Mouse (Mus musculus): ENCODE data around the gene Smim20. TPM values are rescaled to one million over a fixed set of nuclear protein-coding genes. Genes with fewer than 3 reads are reported as not detected.

Smim20 gene
- polyA plus RNA-seq, 1 experiment from 2014 or later, result 72.6 TPM

DNA sequence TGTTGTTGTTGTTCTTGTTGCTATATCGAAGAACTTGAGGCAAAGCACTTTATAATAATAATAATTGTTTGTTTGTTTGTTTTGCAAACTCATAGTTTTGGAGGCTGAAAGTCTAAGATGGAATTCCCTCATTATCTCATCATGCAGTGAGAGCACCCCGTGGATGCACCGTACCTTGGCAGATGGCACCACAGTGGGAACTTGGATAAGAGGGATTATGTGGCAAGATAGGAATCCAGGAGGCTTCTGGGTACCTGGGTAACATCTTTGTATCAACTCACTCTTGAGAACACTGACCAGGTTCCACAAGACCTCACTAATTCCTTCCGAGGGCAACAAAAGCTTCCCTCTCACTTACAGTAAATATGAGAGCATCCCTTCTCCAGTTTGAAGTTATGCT is 30.1 kb downstream of the Smim20 start:
- Histone ChIP-seq H3K4me1 (0 out of 2 replicates have a peak, but pooled peaks cover 6% of the 10 kb centered on the region), H3K4me3 (no peak overlapping the region), H3K27ac (no peak overlapping the region), H3K36me3 (replicated peaks) (no peaks in the 10 kb centered on the region), H3K9me3 (no peaks in the 10 kb centered on the region), H3K27me3 (ENCODE audit: poor library complexity, severe bottlenecking) (no peaks in the 10 kb centered on the region)
- DNase-seq (ENCODE audit: extremely low spot score, low spot score), result no peak
- 86% methylated on average over 4 of the region's 4 CpGs for WGBS

DNA sequence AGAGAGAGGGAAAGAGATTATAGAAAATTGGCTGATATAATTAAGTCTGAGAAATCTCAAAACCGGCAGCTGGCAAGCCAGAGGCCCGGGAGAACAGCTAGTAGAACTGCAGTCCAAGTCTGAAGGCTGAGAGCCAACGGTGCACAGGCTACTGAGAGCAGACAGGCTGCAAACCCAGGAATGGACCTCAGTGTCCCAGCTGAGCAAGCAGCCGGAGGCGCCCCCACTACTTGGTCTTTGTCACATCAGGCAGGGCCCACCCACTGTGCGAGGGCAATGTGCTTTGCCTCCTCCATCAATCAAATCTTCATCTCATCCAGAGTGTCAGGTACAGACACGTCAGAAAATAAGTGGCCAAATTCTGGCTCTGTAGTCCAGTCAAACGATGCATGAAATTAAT is 34.6 kb downstream of the Smim20 start:
- Histone ChIP-seq H3K4me1 (0 out of 2 replicates have a peak, but pooled peaks cover 2% of the 10 kb centered on the region), H3K27ac (no peak overlapping the region), H3K27me3 (ENCODE audit: poor library complexity, severe bottlenecking) (no peaks in the 10 kb centered on the region), H3K9me3 (no peaks in the 10 kb centered on the region), H3K36me3 (replicated peaks) (no peaks in the 10 kb centered on the region), H3K4me3 (no peak overlapping the region)
- WGBS, result 80% methylated on average over 8 of the region's 8 CpGs
- no peak for DNase-seq (ENCODE audit: extremely low spot score, low spot score)

DNA sequence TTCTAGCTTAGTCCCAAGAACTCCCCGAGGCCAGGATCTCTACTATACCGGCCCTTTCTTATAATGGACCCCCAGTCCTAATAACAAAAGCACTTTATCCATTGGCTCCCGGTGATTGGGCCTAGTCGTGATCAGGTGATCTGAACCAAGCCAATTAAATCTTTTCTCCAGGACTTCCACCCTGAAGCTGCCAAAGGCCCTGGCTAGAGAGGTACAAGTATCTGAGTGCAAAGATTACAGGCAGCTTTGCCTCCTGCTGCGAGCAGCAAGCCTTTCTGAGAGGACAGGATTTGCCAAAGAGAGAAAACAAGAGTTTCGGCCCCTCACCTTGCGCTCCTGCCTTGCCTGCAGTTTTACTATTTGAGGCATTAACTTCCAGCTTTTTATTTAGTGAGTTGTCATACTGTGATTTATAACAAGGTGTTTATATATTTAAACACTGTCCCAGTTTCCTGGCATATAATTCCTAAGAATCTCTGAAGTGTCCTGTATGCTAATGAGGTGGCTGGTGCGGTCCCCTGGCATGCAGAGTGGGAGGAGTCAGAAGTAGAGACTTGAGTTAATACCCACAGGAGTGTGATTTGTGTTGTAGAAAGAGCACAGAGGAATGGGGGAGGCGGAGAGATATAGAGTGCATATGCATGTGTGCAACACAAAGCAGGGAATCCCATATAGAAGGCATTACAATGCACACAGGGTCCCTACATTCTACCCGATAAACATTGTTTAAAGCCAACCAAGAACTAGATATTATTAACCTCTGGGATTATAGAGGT is 36.2 kb downstream of the Smim20 start:
- Histone ChIP-seq H3K36me3 (replicated peaks) (no peaks in the 10 kb centered on the region), H3K27ac (no peak overlapping the region), H3K4me3 (no peak overlapping the region), H3K9me3 (no peaks in the 10 kb centered on the region), H3K27me3 (ENCODE audit: poor library complexity, severe bottlenecking) (no peaks in the 10 kb centered on the region), H3K4me1 (0 out of 2 replicates have a peak, but pooled peaks cover 2% of the 10 kb centered on the region)
- no peak for DNase-seq (ENCODE audit: extremely low spot score, low spot score)
- 81% methylated on average over 10 of the region's 10 CpGs for WGBS

DNA sequence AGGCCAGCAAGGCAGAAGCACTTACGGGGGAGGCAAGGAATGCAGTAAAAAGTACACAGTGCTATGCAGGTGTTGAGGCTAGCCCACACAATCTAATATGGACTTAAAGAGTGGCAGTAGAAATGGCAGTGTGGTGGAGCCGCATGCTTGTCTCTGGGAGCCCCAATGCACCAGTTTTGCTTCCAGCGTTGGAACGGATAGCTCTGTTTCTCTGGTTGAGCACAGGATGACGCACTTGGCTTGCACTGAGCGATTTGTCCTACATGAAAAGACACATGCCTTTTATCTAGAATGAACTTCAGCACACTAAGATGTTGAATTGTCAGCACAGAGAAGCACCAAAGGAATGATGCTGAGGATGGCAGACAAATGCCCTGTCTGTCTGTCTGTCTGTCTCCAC is 37.1 kb downstream of the Smim20 start:
- Histone ChIP-seq H3K9me3 (no peaks in the 10 kb centered on the region), H3K27ac (no peak overlapping the region), H3K4me3 (no peak overlapping the region), H3K4me1 (0 out of 2 replicates have a peak, but pooled peaks cover under 1% of the 10 kb centered on the region), H3K36me3 (replicated peaks) (no peaks in the 10 kb centered on the region), H3K27me3 (ENCODE audit: poor library complexity, severe bottlenecking) (no peaks in the 10 kb centered on the region)
- DNase-seq (ENCODE audit: extremely low spot score, low spot score), result no peak
- 96% methylated on average over 6 of the region's 6 CpGs for WGBS

DNA sequence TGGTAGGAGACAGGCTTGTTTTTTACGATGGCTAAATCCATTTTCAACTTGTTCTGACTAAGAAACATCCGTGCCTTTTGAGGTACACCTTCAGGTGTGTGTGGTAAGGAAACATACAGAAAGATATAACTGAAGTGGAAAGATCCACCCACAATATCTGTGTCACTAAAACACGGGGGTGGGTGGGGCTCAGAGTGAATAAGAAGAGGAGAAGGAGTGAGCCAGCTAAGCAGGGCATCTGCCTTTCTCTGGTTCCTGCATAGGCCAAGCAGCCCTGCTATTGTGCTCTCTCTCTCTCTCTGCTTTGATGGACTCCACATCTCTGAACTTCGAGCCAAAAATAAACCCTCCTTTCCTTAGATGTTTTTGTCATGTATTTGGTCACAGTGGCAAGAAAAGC is 38.1 kb downstream of the Smim20 start:
- Histone ChIP-seq H3K27me3 (ENCODE audit: poor library complexity, severe bottlenecking) (no peaks in the 10 kb centered on the region), H3K4me3 (no peak overlapping the region), H3K36me3 (replicated peaks) (no peaks in the 10 kb centered on the region), H3K9me3 (no peaks in the 10 kb centered on the region), H3K4me1 (no peaks in the 10 kb centered on the region), H3K27ac (no peak overlapping the region)
- 78% methylated on average over 4 of the region's 4 CpGs for WGBS
- DNase-seq (ENCODE audit: extremely low spot score, low spot score), result no peak

DNA sequence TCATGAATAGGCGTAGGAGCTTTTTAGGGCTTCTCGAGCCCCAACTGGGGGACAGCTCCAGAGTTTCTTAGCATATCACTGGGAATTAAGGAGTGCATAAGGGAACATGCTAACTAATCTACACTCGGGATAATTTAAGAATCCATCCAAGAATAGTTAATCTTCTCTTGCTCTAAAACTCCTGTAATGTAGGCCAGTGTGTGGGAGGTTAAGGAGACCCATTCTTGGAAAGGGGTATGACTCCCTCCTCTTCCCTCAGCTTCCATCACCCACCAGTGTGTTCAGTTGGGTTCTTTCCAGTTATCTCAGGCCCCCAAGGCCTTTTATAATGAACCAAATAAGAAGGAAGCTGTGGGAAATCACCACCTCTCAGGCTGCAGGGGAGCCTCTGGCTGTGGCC is 40.0 kb downstream of the Smim20 start:
- Histone ChIP-seq H3K4me3 (no peak overlapping the region), H3K36me3 (replicated peaks) (no peaks in the 10 kb centered on the region), H3K4me1 (no peaks in the 10 kb centered on the region), H3K9me3 (no peaks in the 10 kb centered on the region), H3K27me3 (ENCODE audit: poor library complexity, severe bottlenecking) (no peaks in the 10 kb centered on the region), H3K27ac (no peak overlapping the region)
- no peak for DNase-seq (ENCODE audit: extremely low spot score, low spot score)
- 92% methylated on average over 3 of the region's 3 CpGs for WGBS

DNA sequence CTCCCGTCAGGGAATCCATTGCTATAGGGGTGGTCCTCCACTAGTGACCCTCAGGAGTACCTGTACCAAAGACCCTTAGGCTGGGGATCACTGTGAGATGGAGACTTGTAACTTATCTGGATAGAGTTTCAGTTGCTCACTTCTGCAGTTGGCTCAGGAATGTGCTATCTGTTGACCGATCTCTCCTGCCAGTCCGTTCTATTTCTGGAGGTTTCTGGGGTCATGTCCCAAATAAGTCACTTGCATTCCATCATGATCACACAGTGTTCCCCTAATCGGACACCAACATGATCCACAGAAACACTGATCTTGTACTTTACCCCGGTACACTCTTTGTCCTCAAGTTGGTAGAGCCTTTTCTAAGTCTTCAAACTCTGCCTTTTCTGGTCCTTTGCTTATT is 40.6 kb downstream of the Smim20 start:
- no peak overlapping the region for H3K4me3 ChIP-seq
- no peaks in the 10 kb centered on the region for H3K9me3 ChIP-seq
- H3K27me3 ChIP-seq (ENCODE audit: poor library complexity, severe bottlenecking), result no peaks in the 10 kb centered on the region
- no peak for DNase-seq (ENCODE audit: extremely low spot score, low spot score)
- no peaks in the 10 kb centered on the region for H3K4me1 ChIP-seq
- WGBS, result 90% methylated on average over 5 of the region's 5 CpGs
- H3K36me3 ChIP-seq (replicated peaks), result no peaks in the 10 kb centered on the region
- H3K27ac ChIP-seq, result no peak overlapping the region

DNA sequence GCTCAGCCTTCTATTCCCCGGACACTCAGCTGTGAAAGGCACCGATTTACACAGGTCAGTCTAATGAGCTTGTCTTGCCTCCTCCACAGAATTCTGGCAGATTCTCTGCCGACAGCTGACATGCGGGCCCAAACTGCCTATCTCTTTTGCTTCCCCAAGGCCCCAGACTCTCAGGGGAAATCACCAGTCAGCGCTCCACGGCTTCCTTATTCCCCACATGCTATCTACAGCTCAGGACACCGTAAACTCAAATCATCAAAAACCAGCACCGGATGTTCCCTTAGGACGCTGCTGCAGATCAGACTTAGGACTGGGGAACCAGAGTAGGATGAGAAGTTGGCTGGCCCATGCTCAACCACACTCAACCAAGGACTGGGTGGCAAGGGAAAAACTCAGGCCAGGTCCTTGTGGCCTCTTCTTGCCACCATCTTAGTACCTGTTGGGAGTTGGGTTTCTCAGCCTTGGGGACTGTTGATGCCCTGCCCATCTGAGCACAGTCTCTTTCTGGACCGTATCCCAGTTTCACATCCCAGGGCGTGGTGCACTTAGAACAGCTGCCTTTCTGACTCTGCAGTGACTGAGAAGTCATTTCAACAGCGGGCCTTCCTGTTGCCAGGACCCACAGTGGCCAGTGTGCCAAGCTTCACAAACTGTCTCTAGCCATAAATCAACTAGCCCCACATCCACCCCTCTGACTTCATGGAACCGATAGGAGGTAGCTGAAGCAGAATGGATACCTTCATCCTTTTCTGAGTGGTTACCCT is 47.7 kb downstream of the Smim20 start:
- H3K36me3 ChIP-seq (replicated peaks), result no peaks in the 10 kb centered on the region
- no peaks in the 10 kb centered on the region for H3K9me3 ChIP-seq
- no peak for DNase-seq (ENCODE audit: extremely low spot score, low spot score)
- 91% methylated on average over 13 of the region's 13 CpGs for WGBS
- no peaks in the 10 kb centered on the region for H3K27me3 ChIP-seq (ENCODE audit: poor library complexity, severe bottlenecking)
- H3K4me3 ChIP-seq, result no peak overlapping the region
- H3K27ac ChIP-seq, result no peak overlapping the region
- H3K4me1 ChIP-seq, result peaks cover 5% of the 10 kb centered on the region

DNA sequence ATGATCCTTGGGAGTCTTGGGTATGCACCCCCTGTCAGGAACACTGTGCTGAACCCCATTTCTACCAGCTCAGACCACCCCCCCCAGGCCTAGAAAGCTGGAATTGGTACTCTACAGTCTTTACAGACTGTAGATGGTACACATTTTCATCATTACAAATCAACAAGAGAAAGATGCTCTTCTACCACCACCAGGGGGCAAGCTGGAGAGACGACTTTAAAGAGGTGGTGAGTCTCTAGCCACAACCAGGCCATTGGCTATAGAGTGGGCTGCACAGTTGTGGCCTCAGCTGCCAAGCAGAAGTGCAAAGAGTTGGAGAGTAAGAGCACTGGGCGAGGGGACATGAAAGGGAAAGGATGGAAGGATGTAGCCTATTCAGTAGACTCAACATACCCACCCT is 48.9 kb downstream of the Smim20 start:
- Histone ChIP-seq H3K36me3 (replicated peaks) (no peaks in the 10 kb centered on the region), H3K27me3 (ENCODE audit: poor library complexity, severe bottlenecking) (no peaks in the 10 kb centered on the region), H3K9me3 (no peaks in the 10 kb centered on the region), H3K27ac (no peak overlapping the region), H3K4me3 (no peak overlapping the region), H3K4me1 (peaks cover 17% of the 10 kb centered on the region)
- no peak for DNase-seq (ENCODE audit: extremely low spot score, low spot score)
- WGBS, result 67% methylated on average over 2 of the region's 2 CpGs

DNA sequence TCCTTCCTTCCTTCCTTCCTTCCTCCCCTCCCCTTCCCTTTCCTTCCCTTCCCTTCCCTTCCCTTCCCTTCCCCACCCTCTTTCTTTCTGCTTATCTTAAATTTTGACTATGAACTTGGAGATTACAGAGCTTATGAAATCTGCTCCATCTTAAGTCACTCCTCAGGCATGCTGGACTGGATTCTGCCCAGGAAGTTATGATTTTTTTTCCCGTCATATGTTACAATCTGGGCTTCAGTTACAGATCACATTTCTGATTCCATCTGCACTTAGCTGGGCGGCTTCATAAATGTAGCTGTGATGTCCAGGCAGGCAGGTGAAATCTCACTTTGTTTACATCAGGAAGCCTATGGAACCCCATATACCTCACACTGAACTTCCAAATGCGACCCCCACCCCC is 50.5 kb downstream of the Smim20 start:
- H3K9me3 ChIP-seq, result no peaks in the 10 kb centered on the region
- no peak for DNase-seq (ENCODE audit: extremely low spot score, low spot score)
- H3K27me3 ChIP-seq (ENCODE audit: poor library complexity, severe bottlenecking), result no peaks in the 10 kb centered on the region
- H3K27ac ChIP-seq, result no peak overlapping the region
- no peak overlapping the region for H3K4me3 ChIP-seq
- 86% methylated on average over 3 of the region's 3 CpGs for WGBS
- H3K36me3 ChIP-seq (replicated peaks), result no peaks in the 10 kb centered on the region
- H3K4me1 ChIP-seq, result peaks cover 20% of the 10 kb centered on the region

DNA sequence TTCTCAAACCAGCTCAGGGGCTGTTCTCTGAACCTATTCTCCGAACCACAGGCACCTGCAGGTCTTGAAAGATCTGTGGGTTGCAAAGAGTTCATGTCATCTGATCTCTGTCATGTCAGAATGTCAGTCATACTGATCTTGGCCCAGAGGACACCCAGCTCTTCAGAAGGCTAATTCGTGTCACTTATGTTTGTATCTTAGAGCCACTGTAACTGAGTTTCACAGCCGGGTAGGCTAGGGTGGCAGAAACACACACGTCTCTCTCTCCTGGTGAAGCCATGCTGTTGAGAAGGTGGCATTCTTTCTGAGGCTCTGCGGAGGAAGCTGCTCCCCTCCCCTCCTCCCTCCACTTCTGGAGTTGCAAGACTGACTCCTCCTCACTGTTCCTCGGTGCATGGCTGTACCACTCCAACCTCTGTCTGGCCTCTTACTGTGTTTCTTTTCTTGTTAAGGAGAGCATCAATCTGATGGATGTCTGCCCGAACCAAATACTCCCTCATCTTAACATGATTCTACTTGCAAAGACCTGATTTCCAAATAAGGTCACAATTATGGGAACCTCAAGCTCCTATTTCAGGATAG is 51.1 kb downstream of the Smim20 start:
- Histone ChIP-seq H3K36me3 (replicated peaks) (no peaks in the 10 kb centered on the region), H3K27me3 (ENCODE audit: poor library complexity, severe bottlenecking) (no peaks in the 10 kb centered on the region; the same call in 1 of the 2 replicates), H3K4me1 (peaks cover 20% of the 10 kb centered on the region), H3K4me3 (no peak overlapping the region), H3K9me3 (no peaks in the 10 kb centered on the region), H3K27ac (no peak overlapping the region)
- DNase-seq (ENCODE audit: extremely low spot score, low spot score), result no peak
- 88% methylated on average over 7 of the region's 7 CpGs for WGBS

DNA sequence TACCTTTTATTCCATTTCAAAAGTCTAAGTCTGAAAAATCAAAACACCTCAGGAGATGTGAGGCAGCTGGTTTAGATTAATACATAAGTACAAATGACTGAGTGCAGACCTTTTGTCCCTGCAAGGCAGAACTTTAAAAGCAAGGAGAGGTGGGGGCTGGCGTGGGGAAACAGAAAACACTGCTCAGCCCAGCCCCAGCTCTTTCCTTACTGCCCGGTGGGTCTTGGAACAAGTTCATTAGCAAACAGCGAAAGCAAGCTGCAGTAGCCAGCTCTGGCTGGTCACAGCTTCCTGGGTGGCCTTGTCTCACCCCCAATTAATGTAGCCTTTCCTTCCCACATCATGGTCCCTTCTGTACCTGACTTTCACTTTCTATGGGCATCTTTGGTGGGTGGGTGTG is 53.4 kb downstream of the Smim20 start:
- Histone ChIP-seq H3K4me1 (peaks cover 31% of the 10 kb centered on the region), H3K27ac (no peak overlapping the region), H3K27me3 (ENCODE audit: poor library complexity, severe bottlenecking) (peaks cover 15% of the 10 kb centered on the region), H3K36me3 (replicated peaks) (no peaks in the 10 kb centered on the region), H3K4me3 (no peak overlapping the region), H3K9me3 (no peaks in the 10 kb centered on the region)
- WGBS, result 72% methylated on average over 3 of the region's 3 CpGs
- DNase-seq (ENCODE audit: extremely low spot score, low spot score), result no peak

DNA sequence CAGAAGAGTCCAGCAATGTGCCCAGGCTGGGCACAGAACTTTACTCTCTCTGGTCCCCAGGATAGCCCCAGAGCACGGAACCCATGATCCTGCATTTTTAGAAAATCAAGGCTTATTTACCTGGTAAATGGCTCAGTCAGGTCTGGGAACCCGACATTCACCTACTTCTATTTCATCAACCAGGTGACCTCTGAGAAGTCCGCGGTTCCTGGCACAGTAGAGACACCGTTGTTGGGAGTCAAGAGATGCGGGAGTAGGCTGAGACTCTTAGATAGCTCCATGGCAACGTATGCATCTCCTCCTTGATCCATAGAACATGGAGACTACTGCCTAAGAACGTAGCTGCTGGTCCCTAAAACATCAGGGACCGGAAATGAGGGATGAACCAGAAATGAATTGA is 55.0 kb downstream of the Smim20 start:
- H3K4me3 ChIP-seq, result no peak overlapping the region
- H3K4me1 ChIP-seq, result peaks cover 40% of the 10 kb centered on the region
- no peaks in the 10 kb centered on the region for H3K36me3 ChIP-seq (replicated peaks)
- H3K9me3 ChIP-seq, result no peaks in the 10 kb centered on the region
- no peak overlapping the region for H3K27ac ChIP-seq
- DNase-seq (ENCODE audit: extremely low spot score, low spot score), result no peak
- 93% methylated on average over 9 of the region's 9 CpGs for WGBS
- H3K27me3 ChIP-seq (ENCODE audit: poor library complexity, severe bottlenecking), result peaks cover 15% of the 10 kb centered on the region
